Mouse (Mus musculus) heart, postnatal 10 days (tissue): ENCODE measurements at regions not wholly inside any gene's neighbourhood (a gene's known extent, or its start where the extent isn't known, plus 50 kb on each side); places are given as distances from the start of the nearest gene placed in this dataset.
"Not testable (repeated sequence)": the region's sequence is repeated elsewhere in the genome, so short reads cannot be mapped to it uniquely, and the experiment has no call there.

Source experiments
- DNase-seq, 2 experiments: peaks; one replicate each; pipeline ENCODE4 v3.0.0; 2021
- intact Hi-C: fragments of 180-260 bp; cut with DNase I; formaldehyde crosslinking; loops from one replicate; pipeline ENCODE4 v1.15.1; 2025

DNA sequence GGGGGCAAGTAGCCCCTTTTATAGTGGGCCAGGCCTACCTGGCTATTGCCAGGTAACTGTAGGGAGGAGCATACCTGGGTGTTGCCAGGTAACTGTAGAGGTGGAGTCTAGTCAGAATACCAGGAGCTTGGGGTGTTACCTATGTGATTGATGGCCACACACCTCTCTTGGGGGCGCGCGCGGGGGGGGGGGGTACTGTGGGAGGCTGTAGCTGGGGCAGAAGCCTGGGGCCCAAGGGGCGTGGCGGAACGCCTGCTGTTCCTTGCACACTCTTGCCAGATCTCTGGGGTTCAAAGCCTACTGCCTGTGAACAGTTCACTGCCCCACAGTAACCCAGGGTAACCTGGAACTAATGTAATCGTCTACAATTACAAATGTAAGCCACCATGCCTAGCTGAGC, 96.6 kb downstream of the H2al2a start:
- intact Hi-C loops, result no loop called here
- no peak for DNase-seq

- intact Hi-C loops, result no loop called here
- DNase-seq, result no peak
These were observed 98.0 kb downstream of the H2al2a start for GRCm38 (mm10) chr2:17898780-17899179.

GRCm38 (mm10) chr2:17896036-17896435, 100.7 kb downstream of the H2al2a start:
- intact Hi-C loops, result no loop called here
- no peak for DNase-seq

DNA sequence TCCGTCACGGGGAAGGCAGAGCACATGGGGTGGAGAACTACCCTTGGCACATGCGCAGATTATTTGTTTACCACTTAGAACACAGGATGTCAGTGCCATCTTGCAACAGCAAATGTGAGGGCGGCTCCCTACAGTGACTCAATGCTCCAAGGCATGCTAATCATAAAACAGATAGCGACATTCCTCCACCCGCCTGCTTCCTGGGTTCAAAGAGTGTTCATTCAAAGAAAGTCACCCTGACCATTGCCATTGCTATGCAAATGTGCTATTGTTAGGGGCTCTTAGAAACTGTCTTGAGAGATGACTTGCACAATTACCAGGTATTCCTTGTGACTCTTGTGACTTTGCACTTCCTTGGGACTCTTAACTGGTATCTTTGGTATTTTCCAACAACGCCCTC, 104.1 kb downstream of the H2al2a start:
- intact Hi-C loops, DNase-seq: not testable (repeated sequence)

DNA sequence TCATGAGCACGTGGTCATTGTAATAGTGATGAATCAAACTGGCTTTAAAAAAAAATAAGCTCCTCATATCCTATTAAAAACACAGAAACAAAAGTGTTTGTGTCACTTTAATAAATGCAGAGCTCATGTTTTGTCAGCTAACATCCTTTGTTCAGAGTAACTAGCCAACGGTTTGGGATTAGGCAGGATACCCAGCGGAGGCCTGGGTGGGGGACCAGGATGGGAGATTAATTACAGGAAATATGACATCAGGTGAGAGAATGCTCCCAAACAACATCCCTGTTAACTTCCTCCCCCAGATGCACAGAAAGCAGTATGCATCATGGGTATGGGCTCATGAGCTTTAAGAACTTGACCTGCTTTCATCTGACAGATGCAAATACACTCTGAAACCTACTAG, 109.1 kb downstream of the H2al2a start:
- DNase-seq, result peak; percentile 17 to 21
- intact Hi-C loops, result loop anchor here (5.0 to 10.0 kb wide), 2 partner anchors 35 to 137 kb away; no protein-coding TSS in a partner anchor

- DNase-seq, result peak; percentile 18 to 23
- intact Hi-C loops, result loop anchor here (10.0 kb wide), 1 partner anchor 142 kb away; no protein-coding TSS in a partner anchor
These were observed 114.4 kb downstream of the H2al2a start for GRCm38 (mm10) chr2:17882389-17882788.

DNA sequence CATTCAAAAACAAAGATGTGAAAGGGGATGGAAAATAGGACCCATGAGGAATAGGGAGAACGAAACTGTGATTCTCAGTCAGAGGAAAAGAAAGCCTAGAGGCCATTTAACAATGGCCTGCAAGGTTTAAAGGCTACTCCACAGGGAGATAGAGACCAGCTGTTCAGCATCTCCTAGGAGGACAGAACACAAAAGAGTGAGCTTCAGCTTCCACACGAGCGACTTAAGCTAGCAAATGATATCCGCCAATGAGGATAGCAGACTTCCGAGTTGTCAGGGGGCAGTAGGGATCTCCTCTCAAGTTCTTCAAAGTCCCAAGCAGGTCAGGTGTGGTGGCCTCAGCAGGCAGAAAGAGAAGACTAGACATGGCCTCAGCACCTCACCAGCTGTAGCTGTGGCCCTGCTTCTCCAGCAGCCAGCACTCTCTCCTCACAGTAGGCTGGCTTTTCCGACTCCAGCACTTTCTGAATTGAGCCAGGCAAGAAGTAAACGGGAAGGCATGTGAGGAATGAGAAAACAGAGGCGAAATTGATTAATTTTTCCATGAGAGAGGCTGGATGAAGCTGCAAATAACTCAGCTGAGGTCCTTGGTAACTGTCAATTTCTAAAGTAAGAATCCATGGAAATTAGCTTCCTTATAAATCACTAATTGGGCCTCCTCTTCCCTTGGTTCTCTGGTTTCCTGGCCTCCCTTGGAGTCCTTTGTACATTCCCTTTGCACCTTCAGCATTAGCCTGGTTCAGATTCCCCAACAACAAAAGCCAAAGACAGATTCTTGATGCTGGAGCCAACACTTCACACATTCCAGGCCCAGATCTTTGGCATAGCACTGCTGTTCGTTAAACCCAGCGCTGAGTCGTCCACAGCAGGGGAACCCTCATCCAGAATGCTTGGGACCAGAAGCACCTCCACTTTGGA, 115.7 kb downstream of the H2al2a start:
- peak; percentile 50 to 61 for DNase-seq
- intact Hi-C loops, result loop anchor here (10.0 kb wide), 1 partner anchor 144 kb away; no protein-coding TSS in a partner anchor

DNA sequence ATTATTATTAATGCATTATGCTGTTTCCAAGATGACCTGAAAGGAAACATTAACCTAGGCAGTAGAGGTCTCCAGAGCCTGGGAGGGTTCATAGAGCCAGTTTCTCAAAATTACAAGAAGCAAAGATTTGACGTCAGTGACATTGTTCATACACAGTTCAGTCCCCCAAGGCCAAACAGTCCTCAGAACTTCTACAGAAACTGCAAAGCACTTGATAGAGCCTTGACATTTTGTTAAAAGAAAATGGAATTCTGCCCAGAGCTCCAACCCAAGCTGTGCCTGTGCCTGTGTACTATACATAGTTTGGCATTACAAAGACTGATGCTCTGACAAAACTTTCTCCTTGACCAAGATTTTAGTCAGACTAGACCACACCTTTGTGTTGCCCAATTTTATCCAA, 118.9 kb downstream of the H2al2a start:
- intact Hi-C loops, result no loop called here
- DNase-seq, result no peak

GRCm38 (mm10) chr2:17876942-17877341, 119.8 kb downstream of the H2al2a start:
- intact Hi-C loops, result no loop called here
- no peak for DNase-seq

- DNase-seq, result no peak
- intact Hi-C loops, result no loop called here
These were observed 120.6 kb downstream of the H2al2a start for GRCm38 (mm10) chr2:17876155-17876554.

- no peak for DNase-seq
- intact Hi-C loops, result no loop called here
These were observed 126.2 kb downstream of the H2al2a start for GRCm38 (mm10) chr2:17870562-17870961.

- intact Hi-C loops, result no loop called here
- DNase-seq, result no peak
These were observed 128.6 kb downstream of the H2al2a start for GRCm38 (mm10) chr2:17868145-17868544.

DNA sequence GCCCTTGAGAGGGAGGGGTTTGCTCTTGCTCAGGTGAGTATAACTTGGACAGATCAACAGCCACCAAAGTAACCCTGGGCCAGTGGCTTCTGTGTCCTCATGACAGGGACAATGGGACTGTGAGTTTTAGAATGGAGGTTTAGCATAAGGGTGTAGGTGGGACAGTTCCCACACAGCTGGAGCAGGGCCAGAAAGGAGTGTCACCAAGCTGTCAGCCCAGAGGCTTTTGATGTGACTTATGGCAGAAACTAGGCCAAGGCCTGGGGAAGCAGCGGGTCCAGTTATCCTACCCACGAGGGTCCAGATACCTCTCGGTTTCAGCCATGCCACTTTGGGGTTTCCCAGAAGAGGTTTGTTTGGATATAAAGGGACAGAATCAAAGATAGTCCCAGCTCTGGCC, 129.4 kb downstream of the H2al2a start:
- DNase-seq, result no peak
- intact Hi-C loops, result no loop called here

DNA sequence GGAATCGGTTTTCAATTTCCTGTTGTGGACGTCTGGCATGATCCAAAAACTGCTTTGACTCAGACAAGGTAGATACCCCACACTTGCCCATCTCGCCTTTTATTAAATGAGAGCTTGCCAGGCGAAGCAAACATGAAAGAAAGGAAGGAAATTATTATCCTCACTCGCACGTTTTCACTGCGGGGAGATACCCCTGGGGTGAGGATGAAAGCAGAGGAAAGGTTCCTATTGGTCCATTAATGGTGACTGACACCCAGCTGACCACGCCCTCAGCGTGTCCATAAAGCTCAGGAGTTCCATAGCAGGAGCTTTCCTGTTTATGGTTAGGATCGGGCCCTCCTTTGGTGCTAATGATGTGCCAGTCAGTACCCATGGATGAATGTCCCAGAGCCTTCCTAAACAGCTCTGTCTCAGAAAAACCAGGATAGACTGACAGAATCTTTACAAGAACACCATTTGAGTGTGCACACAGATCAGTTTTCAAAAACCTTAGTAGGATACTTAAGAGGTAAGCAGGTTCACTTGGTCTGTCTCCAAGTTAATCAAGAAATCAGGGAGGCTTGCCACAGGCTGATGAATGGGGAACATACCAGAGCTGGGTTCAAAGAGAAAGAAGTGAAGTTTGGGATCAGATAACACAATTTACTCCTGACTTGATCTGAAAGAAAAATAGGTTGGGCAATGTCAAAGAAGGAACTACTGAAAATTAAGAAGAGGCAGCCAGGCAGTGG, 130.7 kb upstream of the Nebl start:
- DNase-seq, result no peak
- intact Hi-C loops, result no loop called here

DNA sequence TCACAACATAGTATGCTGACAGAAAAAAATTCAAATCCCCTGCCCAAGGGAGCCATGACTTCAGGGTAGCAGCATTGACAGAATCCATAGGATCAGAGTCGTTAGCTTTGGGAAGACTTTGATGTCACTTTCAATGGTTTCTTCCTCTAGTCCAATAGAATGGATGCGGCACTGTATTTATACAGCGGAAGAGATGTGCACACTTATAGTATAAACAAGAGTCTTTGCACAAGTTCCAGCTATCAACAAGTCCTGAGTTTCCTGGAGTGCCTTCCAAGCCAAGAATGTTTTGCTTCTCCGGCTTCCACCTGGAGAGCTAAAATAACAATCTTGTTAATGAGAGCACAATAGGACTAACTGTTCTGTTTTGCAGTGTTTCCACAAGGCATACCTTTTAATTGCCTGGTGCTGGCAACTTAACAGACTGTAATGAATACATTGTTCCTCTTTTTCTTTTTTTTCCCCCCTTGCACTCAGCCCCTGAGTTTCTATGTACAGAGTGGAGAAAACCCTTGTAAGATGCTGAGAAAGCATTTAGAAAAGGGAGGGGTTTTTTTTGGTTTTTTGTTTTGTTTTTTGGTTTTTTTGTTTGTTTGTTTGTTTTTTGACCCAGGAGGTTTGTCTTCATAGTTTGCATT, 129.8 kb upstream of the Nebl start:
- no peak for DNase-seq
- intact Hi-C loops, result no loop called here

DNA sequence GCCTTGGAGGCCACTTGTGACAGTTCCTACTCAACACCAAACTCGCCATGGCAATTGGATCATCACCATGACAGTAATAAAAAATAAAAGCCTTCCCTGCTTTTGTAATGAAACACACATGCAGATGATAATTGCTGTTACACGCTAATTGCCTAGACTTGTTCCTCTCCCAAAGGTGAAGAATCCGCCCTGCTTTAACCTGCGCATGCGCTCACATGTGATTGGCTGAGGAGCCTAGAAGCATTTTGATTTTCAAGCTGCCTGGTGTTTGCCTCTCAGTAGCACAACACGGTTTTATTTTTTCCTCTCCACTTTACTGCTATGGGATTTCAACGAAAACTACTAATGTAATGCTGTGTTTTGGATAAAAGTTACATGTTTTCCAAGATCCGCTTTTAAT, 128.0 kb upstream of the Nebl start:
- intact Hi-C loops, result loop anchor here (10.0 kb wide), 1 partner anchor 906 kb away; no protein-coding TSS in a partner anchor
- DNase-seq, result no peak

DNA sequence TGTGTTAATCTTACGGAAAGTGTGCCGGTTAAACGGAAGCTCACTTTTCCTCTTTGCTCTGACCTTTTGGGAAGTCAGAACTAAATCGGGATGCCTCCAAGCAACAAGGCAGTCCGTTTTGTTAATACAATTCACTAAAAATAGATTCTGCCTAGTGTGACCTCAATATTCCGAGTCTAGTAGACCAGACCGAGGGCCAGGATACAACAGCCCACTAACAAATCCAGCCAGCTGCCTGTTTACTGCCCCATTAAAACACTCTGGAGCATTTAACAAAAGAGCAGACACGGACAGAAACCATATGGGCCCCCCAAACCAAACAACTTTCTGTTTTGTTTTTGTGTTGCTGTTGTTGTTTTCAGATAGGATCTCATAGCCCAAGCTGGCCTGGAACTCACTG, 127.1 kb upstream of the Nebl start:
- intact Hi-C loops, result loop anchor here (10.0 kb wide), 1 partner anchor 906 kb away; no protein-coding TSS in a partner anchor
- peak; percentile 44 to 50 for DNase-seq

GRCm38 (mm10) chr2:17855566-17856264, 124.5 kb upstream of the Nebl start:
- DNase-seq, result no peak
- intact Hi-C loops, result loop anchor here (10.0 kb wide), 1 partner anchor 909 kb away; no protein-coding TSS in a partner anchor

DNA sequence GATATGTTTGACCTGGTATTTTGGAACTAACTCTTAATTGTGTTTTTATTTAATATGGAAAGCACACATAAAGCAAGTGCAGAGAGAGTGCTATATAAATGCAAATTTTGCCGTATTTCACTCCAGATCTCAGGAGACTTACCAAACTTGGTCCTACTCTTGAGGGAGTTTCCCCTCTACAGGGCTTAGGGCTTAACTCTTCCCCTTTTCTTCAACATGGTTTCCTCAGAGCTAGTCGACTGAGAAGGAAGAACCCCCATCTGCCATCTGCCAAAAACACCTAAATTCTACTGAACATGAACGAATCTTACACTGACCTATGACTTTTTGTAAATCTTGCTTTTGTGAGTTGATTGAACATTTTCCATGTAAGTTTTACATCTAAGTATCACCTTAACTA, 122.8 kb upstream of the Nebl start:
- DNase-seq, result no peak
- intact Hi-C loops, result loop anchor here (5.0 to 10.0 kb wide), 3 partner anchors 33 to 911 kb away; no protein-coding TSS in a partner anchor

- no peak for DNase-seq
- intact Hi-C loops, result loop anchor here (2.0 to 10.0 kb wide), 4 partner anchors 34 to 911 kb away; no protein-coding TSS in a partner anchor
These were observed 122.3 kb upstream of the Nebl start for GRCm38 (mm10) chr2:17853500-17854011.
